Mouse (Mus musculus) hindbrain, postnatal 0 days (tissue): ENCODE data around the gene Lifr. TPM values are rescaled to one million over a fixed set of nuclear protein-coding genes. Genes with fewer than 3 reads are reported as not detected.

Experiments
- ATAC-seq: fragments of 200-750 bp; cut with Nextera tagmentation; 2 replicates; pipeline ENCODE4 v1.8.0; 2017; ENCODE audit warnings: mild to moderate bottlenecking, moderate TSS enrichment, moderate library complexity
- DNase-seq: peaks from one replicate; pipeline ENCODE4 v3.0.0-alpha.2; 2015; ENCODE audit warnings: low spot score
- H3K27ac ChIP-seq: fragments of 300-500 bp; sonication (generic); 2 replicates; pipeline ENCODE4 v1.5.1; 2014; ENCODE audit warnings: mild to moderate bottlenecking
- H3K27me3 ChIP-seq: fragments of 300-500 bp; sonication (generic); 2 replicates; pipeline ENCODE4 v1.6.1; 2014; ENCODE audit warnings: low read length, mixed read lengths; ENCODE audit not compliant: insufficient read depth
- H3K36me3 ChIP-seq: fragments of 300-500 bp; sonication (generic); 2 replicates; pipeline ENCODE4 v1.6.1; 2014; ENCODE audit warnings: low read length, mixed read lengths; ENCODE audit not compliant: insufficient read depth
- H3K4me1 ChIP-seq: fragments of 300-500 bp; sonication (generic); 2 replicates; pipeline ENCODE4 v1.6.1; 2014; ENCODE audit warnings: antibody characterized with exemption, low read length, mixed read lengths; ENCODE audit not compliant: insufficient read depth
- H3K4me2 ChIP-seq: fragments of 300-500 bp; sonication (generic); 2 replicates; pipeline ENCODE4 v1.6.1; 2014; ENCODE audit warnings: low read depth, mild to moderate bottlenecking, low read length, moderate library complexity, mixed read lengths
- H3K4me3 ChIP-seq: fragments of 300-500 bp; sonication (generic); 2 replicates; pipeline ENCODE4 v1.5.1; 2014; ENCODE audit warnings: low read length
- H3K9ac ChIP-seq: fragments of 300-500 bp; sonication (generic); replicated peaks from 2 replicates; pipeline ENCODE4 v1.6.1; 2014; ENCODE audit warnings: mild to moderate bottlenecking, low read length, moderate library complexity, mixed read lengths
- H3K9me3 ChIP-seq: fragments of 300-500 bp; sonication (generic); 2 replicates; pipeline ENCODE4 v1.6.1; 2016; ENCODE audit warnings: low read length, mixed read lengths
- CTCF ChIP-seq: IDR thresholded peaks from 2 replicates; pipeline ENCODE4 v1.5.1; 2016; ENCODE audit warnings: antibody characterized with exemption, control low read depth, low read depth
- WGBS: fragments of 180-500 bp; shearing (Covaris S2); extraction: QIAGEN DNeasy Blood & Tissue Kit; methylation state at CpG from one replicate; pipeline ENCODE4 v1.1.7; 2014; 5-methylcytosine and 5-hydroxymethylcytosine counted together
- polyA plus RNA-seq: library from polyadenylated mRNA; unstranded; fragments of >200 nt; fragmentation: Nextera tagmentation; extraction: Ambion mirVana; gene quantifications from 2 replicates; pipeline ENCODE4 v1.2.1, GENCODE M21; 2015
- total RNA-seq: library from RNA; depleted of rRNA; stranded (reverse); fragments of >200 nt; gene quantifications from 2 replicates; pipeline ENCODE4 v1.2.3, GENCODE M21; 2014

Gene Lifr
- total and polyA plus RNA-seq, 2 experiments from 2014 or later: 19.6 to 38.4 TPM

DNA sequence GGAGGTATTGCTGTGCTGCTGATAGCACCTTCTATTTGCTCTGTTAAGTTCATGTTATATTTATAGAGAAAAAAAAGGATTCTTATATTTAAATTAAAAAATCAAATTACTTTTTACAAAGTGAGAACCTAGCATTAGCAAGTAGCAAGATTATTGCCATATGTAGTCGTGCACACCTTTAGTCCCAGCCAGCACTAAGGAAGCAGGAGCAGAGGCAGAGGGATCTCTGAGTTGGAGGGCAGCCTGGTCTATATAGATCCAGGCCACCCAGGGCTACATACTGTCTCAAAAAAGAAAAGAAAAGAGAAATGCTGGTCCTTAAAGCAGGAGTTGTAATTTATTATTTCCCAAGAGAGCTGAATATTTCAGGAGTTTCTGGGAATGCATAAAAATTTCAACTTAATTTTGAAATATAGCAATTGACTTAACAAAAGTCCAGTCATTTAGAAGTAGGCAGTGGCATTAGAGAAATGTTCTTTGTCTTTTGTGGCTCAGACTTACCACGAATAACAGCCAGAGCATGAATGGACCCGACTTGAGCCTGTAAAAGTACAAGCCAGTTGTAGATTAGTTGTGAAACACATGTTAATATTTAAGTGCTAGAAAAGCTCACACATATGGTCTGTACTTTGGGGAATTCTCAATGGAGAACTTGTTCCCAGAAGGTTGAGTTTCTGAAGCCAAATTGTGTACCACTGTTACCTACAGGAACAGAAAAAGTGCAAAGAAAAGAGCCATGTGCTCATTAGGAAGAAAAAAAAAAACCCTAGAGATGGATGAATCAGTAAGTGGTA lies 107.4 kb downstream of the Lifr start:
- peak overlapping the region; percentile 37; the same call in 1 of the 2 replicates for H3K27ac ChIP-seq
- no peaks in the 10 kb centered on the region for H3K36me3 ChIP-seq
- H3K9ac ChIP-seq: no peak overlapping the region
- DNase-seq (no peak), ATAC-seq (no peak)
- no peaks in the 10 kb centered on the region for H3K9me3 ChIP-seq
- 45% methylated on average over 3 of the region's 3 CpGs for WGBS
- no peak for TF ChIP-seq CTCF
- peaks cover 29% of the 10 kb centered on the region for H3K4me1 ChIP-seq
- no peak overlapping the region for H3K4me3 ChIP-seq
- no peaks in the 10 kb centered on the region for H3K27me3 ChIP-seq
- H3K4me2 ChIP-seq: no peak overlapping the region

DNA sequence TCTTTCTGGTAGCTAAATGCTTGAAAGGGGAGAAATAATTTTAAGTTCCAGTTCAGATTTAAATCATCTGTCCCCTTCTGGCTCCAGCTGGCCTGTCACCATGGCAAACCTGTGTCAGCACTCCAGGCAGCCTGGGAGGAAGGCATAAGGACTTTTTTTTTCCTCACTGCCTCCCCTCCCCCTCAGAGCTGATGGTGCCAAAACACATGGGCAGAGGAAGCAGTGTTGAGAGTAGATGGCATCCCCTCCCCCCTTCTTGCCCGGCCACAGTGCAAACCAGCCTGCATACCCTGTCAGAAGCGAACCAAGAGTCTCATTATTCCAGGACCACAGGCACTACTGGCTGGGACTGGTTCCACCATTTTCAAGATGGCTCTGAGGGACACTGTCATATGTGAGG lies 108.4 kb downstream of the Lifr start:
- DNase-seq: peak; percentile 89
- H3K4me3 ChIP-seq: no peak overlapping the region
- H3K4me2 ChIP-seq: no peak overlapping the region
- H3K9ac ChIP-seq: no peak overlapping the region
- ATAC-seq: peak; percentile 89
- H3K36me3 ChIP-seq: no peaks in the 10 kb centered on the region
- no peaks in the 10 kb centered on the region for H3K27me3 ChIP-seq
- no peaks in the 10 kb centered on the region for H3K9me3 ChIP-seq
- peak overlapping the region; percentile 77 for H3K27ac ChIP-seq
- no peak for TF ChIP-seq CTCF
- peaks cover 29% of the 10 kb centered on the region for H3K4me1 ChIP-seq
- 21% methylated on average over 2 of the region's 2 CpGs for WGBS

DNA sequence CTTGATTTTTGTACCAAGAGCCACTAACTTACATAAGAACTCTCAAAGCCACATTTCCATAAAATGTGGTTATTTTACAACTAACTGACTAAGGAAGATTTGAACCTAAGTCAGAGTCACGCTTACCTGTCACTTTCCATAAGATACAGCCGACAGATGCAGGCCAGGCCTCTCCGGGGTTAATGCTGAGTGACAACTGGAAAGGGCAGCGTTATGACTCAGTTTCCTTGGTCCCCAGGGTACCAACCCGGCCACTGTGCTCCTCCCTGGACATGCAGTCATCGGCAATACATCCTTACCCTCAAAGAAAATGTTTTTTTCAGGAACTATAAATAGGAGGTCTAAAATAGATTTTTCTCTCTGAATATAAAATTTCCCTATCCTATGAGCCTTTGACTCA lies 109.9 kb downstream of the Lifr start:
- Histone ChIP-seq H3K9ac (no peak overlapping the region), H3K4me2 (no peak overlapping the region), H3K4me1 (peaks cover 27% of the 10 kb centered on the region), H3K27ac (no peak overlapping the region), H3K36me3 (no peaks in the 10 kb centered on the region), H3K27me3 (no peaks in the 10 kb centered on the region), H3K4me3 (no peak overlapping the region), H3K9me3 (no peaks in the 10 kb centered on the region)
- no peak for DNase-seq
- TF ChIP-seq CTCF: no peak
- WGBS: 45% methylated on average over 6 of the region's 6 CpGs
- no peak for ATAC-seq

DNA sequence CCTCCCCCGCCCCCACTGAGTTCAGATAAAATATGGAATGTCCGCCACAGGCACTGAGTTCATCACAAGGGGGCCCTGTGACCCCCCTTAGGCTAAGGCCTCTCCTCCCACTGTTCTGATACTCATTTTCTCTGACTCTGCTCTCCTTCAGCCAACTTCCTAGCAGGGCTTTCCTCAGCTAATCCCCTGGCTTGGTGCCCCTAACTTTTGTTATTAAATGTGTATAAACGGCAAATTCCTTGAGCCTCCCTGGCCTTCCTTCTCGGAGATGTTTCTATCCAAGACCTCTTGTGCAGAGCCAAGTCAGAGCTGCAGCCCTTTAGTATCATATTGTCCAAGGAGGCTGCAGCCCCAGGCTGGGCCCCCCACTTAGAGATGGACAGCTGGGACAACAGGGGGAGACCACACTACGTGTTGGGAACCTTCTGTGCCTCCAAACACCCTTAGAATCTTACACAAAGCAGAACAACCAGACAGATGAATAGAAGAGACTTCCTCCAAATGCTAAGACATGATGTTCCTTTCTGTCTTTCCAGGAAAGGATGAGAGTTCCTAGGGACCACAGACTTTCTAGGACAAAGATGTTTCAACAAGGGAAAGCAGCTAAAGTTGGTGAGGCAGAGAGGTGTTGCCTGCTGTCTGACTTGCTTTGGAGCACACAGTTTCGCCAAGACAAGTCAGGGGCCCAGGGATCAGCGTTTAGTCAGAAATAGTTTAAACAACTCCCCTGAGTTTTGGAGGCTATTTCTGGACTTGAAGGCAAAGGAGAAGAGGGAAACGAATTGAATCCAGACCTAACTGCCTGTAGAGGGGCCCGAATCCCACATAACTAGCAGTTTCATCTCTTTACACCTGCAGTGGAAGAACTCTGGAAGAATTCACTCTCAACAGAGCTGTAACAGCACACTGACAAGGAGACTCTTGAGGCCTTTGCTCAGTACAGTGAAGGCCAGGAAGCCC lies 111.3 kb downstream of the Lifr start:
- DNase-seq: peak; percentile 29
- Histone ChIP-seq H3K4me3 (no peak overlapping the region), H3K36me3 (no peaks in the 10 kb centered on the region), H3K4me2 (no peak overlapping the region), H3K4me1 (peaks cover 23% of the 10 kb centered on the region), H3K27ac (peak overlapping the region; percentile 62), H3K9ac (no peak overlapping the region), H3K27me3 (no peaks in the 10 kb centered on the region), H3K9me3 (no peaks in the 10 kb centered on the region)
- TF ChIP-seq CTCF: no peak
- ATAC-seq: peak; percentile 16; the same call in 1 of the 2 replicates
- WGBS: 41% methylated on average over 9 of the region's 9 CpGs

DNA sequence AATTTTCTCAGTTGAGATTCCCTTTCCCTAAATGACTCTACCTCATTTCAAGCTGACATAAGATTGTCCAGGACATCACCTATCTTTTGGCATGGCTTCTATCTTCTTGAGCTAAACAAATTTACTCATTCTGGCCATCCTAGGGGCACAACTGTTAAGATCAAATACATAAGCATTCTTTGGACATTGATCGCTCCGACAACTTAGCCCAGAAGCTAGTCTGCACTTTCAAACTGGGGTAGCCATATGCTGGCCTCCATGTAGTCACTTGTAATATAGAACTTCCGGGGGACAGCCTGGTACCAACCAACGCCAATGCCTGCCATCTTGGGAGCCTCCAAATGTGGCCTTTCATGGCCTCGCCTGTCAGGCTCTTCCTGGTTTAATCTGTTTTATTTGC lies 112.6 kb downstream of the Lifr start:
- Histone ChIP-seq H3K27ac (no peak overlapping the region), H3K9ac (no peak overlapping the region), H3K36me3 (no peaks in the 10 kb centered on the region), H3K9me3 (no peaks in the 10 kb centered on the region), H3K27me3 (no peaks in the 10 kb centered on the region), H3K4me3 (no peak overlapping the region), H3K4me2 (no peak overlapping the region), H3K4me1 (peaks cover 23% of the 10 kb centered on the region)
- ATAC-seq (no peak), DNase-seq (no peak)
- TF ChIP-seq CTCF: no peak
- WGBS: 83% methylated on average over 5 of the region's 5 CpGs

DNA sequence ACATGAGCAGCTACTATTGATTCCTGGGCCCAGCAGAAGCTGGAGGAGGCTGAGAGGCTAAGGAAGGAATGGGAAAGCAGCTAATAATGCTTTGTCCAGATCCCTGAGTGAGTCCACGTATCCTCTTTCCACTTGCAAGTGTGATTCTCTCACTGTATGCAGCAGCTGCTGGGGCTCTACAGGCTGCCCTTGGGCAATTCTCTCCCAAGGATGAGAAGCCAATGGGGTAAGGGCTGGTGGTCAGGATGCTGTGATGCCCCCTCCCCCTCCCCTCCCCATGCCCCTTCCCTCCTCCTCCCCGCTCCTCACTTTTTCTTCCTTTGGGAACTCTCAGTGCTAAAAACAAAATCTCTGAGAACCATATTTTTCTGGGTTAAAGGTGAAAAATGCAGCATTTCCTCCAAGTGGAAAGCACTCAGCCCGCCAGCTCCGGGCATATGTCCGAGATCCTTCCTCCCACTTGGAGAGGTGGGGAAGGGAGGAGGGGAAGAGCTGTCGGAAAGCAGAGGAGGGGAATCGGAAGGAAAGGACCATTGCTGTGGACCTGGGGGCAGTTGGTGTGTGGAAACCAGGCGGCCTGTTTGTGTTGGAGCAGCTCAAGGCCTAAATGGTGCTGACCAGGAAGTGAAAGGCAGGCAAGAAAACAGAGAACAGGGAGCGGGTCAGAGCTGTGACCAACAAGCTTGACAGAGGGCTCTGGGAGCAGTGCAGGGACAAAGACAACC lies 113.4 kb downstream of the Lifr start:
- Histone ChIP-seq H3K4me3 (no peak overlapping the region), H3K36me3 (no peaks in the 10 kb centered on the region), H3K4me1 (peaks cover 23% of the 10 kb centered on the region), H3K4me2 (no peak overlapping the region), H3K9me3 (no peaks in the 10 kb centered on the region), H3K27me3 (no peaks in the 10 kb centered on the region), H3K9ac (no peak overlapping the region), H3K27ac (peak overlapping the region; percentile 34; the same call in 1 of the 2 replicates)
- ATAC-seq (no peak), DNase-seq (no peak)
- WGBS: 55% methylated on average over 9 of the region's 9 CpGs
- no peak for TF ChIP-seq CTCF
